Mouse (Mus musculus) hematopoietic stem cell, adult 5-6 weeks (primary cell): Measurements from ENCODE around the gene Rab11fip4. TPM values are rescaled to one million over a fixed set of nuclear protein-coding genes. Genes with fewer than 3 reads are reported as not detected.

Experiments used
- ATAC-seq, 2 experiments: fragments of 125-278 bp in 1 of 2; replicated peaks in 1 of 2; 2 replicates each; pipeline ENCODE4 v1.8.0; 2016 to 2017; ENCODE audit warnings: inconsistent platforms in 2 of 2, mild to moderate bottlenecking in 2 of 2, moderate number of reproducible peaks in 2 of 2, low read depth in 1 of 2, moderate TSS enrichment in 1 of 2; ENCODE audit not compliant: low FRiP score in 2 of 2, poor library complexity in 2 of 2, severe bottlenecking in 2 of 2, insufficient read depth in 1 of 2, low TSS enrichment in 1 of 2
- total RNA-seq: library from RNA; stranded (forward); fragments of 172-1452, 232-1000 nt; gene quantifications from 2 replicates; pipeline ENCODE4 v1.2.3, GENCODE M21; 2017

Gene Rab11fip4
- total RNA-seq, 1 experiment from 2014 or later = 3.5 TPM

DNA sequence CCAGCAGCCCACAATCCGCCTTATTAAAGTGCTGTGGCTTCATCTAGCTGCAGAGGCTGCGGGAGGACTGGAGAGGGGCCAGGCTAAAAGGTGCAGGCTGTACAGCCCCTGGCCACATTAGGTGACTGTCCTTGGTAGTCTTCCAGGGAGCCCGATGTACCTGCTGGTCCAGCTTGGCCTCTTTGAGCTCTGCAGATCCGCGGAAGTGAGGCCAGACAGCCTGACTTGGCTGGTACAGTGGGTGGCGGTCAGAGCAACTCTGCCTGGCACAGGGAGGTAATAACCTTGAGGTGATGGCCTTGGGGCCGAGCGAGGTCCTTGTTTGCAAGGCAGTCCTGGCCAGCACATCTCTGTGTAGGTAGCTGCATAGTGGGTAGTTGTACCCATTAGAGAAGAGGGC lies 75.5 kb downstream of the Rab11fip4 start:
- ATAC-seq = no peak

DNA sequence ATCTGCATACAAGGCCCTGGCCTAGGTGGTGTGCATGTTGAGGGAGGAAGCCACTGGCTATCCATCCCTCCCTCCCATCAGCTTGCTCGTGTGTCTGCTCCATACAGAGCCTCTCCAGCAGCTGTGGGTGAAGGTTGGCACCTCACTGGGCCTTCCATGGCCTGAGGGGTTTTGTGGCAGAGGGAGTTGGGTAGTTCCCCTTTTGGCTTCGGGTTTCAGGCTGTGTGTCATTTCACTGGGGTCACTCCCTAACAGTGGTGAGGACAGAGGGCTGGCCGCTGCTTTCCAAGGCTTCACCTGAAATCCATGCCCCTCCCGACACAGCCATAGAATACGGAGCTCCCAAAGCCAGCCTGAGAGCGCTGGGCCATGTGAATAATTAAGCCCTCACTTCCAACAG lies 78.2 kb downstream of the Rab11fip4 start:
- ATAC-seq = peak; percentile 46 to 66

GRCm38 (mm10) chr11:79669947-79670346 lies 78.9 kb downstream of the Rab11fip4 start:
- no peak for ATAC-seq

DNA sequence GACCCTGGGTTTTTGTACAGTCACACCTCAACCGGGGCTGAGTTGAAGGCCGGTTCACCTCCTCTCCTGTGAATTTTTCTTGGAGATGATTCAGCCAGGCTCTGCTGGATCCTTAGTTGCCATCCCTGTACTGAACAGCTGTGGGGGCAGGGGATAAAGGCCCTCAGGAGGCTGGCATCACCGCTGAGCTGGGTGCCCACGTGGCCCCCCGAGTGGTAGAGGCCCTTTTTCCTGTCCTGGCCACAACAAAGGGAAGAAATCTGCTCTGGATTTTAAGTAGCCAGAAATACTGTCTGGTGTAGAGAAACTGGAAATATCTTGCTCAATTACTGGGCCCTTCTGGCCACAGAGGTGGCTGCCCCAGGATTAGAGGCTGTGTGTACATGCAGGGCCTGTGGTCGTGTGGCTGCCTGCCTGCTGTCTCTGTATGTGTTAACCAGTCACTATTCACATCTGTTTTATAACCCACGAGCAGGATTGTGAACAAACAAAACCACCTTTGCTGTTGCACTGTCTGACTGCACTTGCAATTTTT lies 79.5 kb downstream of the Rab11fip4 start:
- ATAC-seq = peak in 1 of 2 experiments; percentile 29; a peak in 1 of 4 replicates

DNA sequence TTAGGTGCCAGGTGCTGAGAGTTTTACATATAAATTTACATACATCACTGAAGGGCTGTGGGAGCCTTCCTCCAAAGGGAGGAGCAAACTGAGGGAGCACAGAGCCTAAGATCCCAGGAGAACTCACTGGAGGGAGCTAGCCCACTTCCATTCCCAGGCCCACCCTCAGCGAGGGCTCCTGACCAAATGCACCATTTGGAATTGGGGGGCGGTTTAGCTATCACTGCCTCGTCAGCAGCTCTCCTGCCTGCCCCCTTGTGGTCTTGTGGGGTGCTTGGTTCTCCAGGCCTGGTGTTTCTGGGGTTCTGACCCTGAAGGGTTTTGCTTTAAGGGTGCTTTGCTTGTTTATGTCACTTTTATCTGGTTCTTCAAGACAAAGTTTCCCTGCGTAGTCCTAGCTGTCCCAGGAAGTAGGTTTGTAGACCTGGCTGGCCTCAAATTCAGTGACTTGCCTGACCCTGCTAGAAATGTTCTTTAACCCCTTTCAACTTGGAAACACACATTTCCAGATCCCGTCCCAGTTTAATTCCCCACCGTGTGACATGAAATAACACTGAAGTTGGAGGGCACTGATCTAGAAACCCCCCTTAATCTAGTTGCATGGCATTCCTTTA lies 80.8 kb downstream of the Rab11fip4 start:
- peak in 1 of 2 experiments; percentile 27; a peak in 1 of 4 replicates for ATAC-seq

GRCm38 (mm10) chr11:79673072-79673471 lies 82.1 kb downstream of the Rab11fip4 start:
- no peak for ATAC-seq

DNA sequence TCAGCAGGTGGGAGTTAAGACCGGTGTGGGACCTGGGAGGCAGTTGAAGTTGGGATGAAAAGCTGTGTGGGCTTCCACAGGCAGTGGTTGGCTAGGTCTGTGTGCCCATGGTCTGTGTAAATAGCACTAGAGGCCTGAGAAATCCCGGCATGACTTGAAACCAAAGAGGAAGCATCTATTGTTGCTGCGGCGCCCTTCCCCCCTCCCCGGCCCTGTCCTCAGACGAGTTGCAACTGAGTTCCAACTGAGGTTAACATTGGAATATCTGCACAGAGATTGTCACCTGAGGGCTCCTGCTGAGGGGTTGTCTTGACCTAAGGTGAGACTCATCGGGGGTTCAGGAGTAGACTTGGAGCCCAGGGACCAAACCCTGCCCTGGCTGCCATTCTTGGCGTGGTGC lies 82.7 kb downstream of the Rab11fip4 start:
- ATAC-seq = no peak

- ATAC-seq = no peak
These were observed 83.2 kb downstream of the Rab11fip4 start for GRCm38 (mm10) chr11:79674231-79674630.

DNA sequence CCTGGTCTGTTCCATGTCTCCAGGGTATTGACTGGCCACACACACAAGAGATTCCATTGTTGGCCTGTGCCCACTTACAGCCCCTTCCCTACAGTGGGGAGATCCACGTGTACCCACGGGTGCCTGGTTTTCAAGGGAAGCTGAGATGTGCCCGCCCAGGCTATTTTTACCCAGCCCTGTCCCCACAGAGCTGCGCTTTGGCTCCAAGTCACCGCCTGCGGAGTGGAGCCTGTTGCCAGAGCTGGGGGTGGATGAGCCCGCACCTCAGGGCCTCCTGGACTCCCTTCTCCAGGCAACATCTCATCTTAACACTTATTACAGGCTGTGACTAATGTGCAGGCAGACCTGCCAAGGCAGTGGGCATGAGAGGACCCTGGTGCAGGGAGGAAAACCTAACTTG lies 83.6 kb downstream of the Rab11fip4 start:
- no peak for ATAC-seq

DNA sequence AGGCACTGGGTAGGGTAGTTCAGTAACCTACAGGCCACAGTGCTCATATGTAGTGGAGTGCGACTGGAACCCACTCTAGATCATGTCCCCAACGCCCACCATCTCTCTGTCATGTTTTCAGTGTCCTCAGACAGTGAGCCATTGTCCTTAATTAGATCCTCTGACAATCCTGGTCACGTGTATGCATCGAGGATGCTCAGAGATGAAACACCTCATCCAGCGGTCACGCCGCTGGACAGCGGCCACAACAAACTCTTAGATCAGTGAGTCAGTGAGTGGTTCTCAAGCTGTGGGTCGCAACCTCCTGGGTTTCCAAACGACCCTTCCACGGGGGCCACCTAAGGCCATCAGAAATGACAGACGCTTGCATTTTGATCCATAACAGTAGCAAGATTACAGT lies 84.3 kb downstream of the Rab11fip4 start:
- no peak for ATAC-seq

DNA sequence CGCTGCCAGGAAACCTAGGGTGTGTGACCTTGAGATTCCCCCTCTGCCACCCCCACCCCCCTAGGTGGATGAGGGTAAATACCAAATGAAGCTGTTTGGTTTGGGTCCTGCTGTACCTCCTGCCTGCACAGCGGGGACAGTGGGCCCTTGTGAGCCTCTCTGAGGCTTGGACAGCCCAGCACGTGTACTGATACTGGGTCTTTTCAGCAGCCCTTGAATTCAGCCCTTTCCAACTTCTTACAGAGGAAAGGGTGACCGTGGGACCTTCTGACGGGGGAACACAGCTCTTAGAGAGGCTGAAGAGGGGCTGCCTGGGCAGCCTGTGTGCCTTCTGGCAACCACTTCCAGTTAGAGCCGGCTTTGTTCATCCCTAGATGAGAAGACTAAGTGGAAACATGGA lies 85.0 kb downstream of the Rab11fip4 start:
- ATAC-seq = no peak

- ATAC-seq = no peak
These were observed 85.5 kb downstream of the Rab11fip4 start for GRCm38 (mm10) chr11:79676483-79676967.

- no peak for ATAC-seq
These were observed 86.4 kb downstream of the Rab11fip4 start for GRCm38 (mm10) chr11:79677402-79677801.

GRCm38 (mm10) chr11:79678363-79679153 lies 87.5 kb downstream of the Rab11fip4 start:
- no peak for ATAC-seq

DNA sequence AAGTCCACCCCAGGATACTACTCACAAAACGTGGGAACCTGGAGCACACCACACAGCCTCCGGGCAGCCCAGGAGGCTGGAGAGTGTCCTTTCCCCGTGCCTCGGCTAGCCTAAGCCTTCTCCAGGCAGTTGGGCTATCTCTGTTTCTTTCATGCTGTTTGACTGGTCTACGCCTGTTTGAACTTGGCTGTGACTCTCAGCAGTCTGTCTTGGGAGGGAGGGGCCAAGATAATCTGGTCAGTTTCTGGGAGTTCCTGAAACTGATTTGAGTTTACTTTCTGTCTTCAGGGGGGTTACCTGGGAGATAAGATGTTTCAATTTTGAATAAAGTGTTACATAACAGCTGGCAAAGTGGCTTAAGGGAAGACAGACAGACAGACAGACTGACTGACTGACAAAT lies 88.9 kb downstream of the Rab11fip4 start:
- no peak for ATAC-seq

- no peak for ATAC-seq
These were observed 89.5 kb downstream of the Rab11fip4 start for GRCm38 (mm10) chr11:79680559-79680958.

DNA sequence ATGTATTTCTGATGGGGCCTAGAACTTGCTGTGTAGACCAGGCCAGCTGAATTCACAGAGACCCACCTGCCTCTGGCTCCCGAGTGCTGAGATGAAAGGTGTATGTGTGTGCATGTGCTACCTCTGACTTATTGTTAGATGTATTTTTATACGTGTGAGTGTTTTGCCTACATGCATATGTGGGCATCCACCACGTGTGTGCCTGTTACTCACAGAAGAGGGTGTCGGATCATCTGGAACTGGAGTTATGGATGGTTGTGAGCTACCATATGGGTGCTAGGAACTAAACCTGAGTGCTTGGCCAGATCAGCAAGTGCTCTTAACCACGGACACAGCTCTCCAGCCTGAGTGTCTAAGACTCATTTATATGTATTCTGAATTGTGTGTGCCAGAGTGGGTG lies 90.2 kb downstream of the Rab11fip4 start:
- no peak for ATAC-seq

- no peak for ATAC-seq
These were observed 90.8 kb downstream of the Rab11fip4 start for GRCm38 (mm10) chr11:79681798-79682197.
